Mouse (Mus musculus) heart, postnatal 0 days (tissue): ENCODE data around the gene Mrpl4. TPM values are rescaled to one million over a fixed set of nuclear protein-coding genes. Genes with fewer than 3 reads are reported as not detected.

Experiments
- ATAC-seq: fragments of 200-750 bp; cut with Nextera tagmentation; 2 replicates; pipeline ENCODE4 v1.8.0; 2017; ENCODE audit warnings: low read depth, moderate number of reproducible peaks, moderate library complexity; ENCODE audit not compliant: insufficient read depth
- DNase-seq: peaks from one replicate; pipeline ENCODE4 v3.0.0-alpha.2; 2016; ENCODE audit warnings: low spot score
- H3K27ac ChIP-seq: fragments of 300-500 bp; sonication (generic); 2 replicates; pipeline ENCODE4 v1.5.1; 2014; ENCODE audit warnings: low read depth, mild to moderate bottlenecking
- H3K27me3 ChIP-seq: fragments of 300-500 bp; sonication (generic); 2 replicates; pipeline ENCODE4 v1.6.1; 2014; ENCODE audit warnings: low read length, mixed read lengths; ENCODE audit not compliant: control insufficient read depth, insufficient read depth
- H3K36me3 ChIP-seq: fragments of 300-500 bp; sonication (generic); replicated peaks from 2 replicates; pipeline ENCODE4 v1.6.1; 2014; ENCODE audit warnings: low read length, mixed read lengths; ENCODE audit not compliant: control insufficient read depth, insufficient read depth
- H3K4me1 ChIP-seq: fragments of 300-500 bp; sonication (generic); 2 replicates; pipeline ENCODE4 v1.6.1; 2014; ENCODE audit warnings: antibody characterized with exemption; ENCODE audit not compliant: control insufficient read depth, insufficient read depth
- H3K4me2 ChIP-seq: fragments of 300-500 bp; sonication (generic); 2 replicates; pipeline ENCODE4 v1.6.1; 2014; ENCODE audit warnings: low read depth, mild to moderate bottlenecking, low read length, moderate library complexity
- H3K4me3 ChIP-seq: fragments of 300-500 bp; sonication (generic); 2 replicates; pipeline ENCODE4 v1.5.1; 2014; ENCODE audit warnings: low read depth, low read length
- H3K9ac ChIP-seq: fragments of 300-500 bp; sonication (generic); replicated peaks from 2 replicates; pipeline ENCODE4 v1.6.1; 2014; ENCODE audit warnings: low read depth, low read length, mixed read lengths
- H3K9me3 ChIP-seq: fragments of 300-500 bp; sonication (generic); replicated peaks from 2 replicates; pipeline ENCODE4 v1.6.1; 2016; ENCODE audit warnings: low read length; ENCODE audit not compliant: control insufficient read depth
- CTCF ChIP-seq: IDR thresholded peaks from 2 replicates; pipeline ENCODE4 v1.5.1; 2016; ENCODE audit warnings: antibody characterized with exemption, control low read depth, low read depth
- EP300 ChIP-seq: IDR thresholded peaks from 2 replicates; pipeline ENCODE4 v1.6.1; 2016; ENCODE audit warnings: antibody characterized with exemption, low read depth
- WGBS: fragments of 180-500 bp; shearing (Covaris S2); extraction: QIAGEN DNeasy Blood & Tissue Kit; methylation state at CpG from one replicate; pipeline ENCODE4 v1.1.7; 2014; 5-methylcytosine and 5-hydroxymethylcytosine counted together
- polyA plus RNA-seq: library from polyadenylated mRNA; unstranded; fragments of >200 nt; fragmentation: Nextera tagmentation; extraction: Ambion mirVana; gene quantifications from 2 replicates; pipeline ENCODE4 v1.2.1, GENCODE M21; 2015
- total RNA-seq: library from RNA; depleted of rRNA; stranded (reverse); fragments of >200 nt; gene quantifications from 2 replicates; pipeline ENCODE4 v1.2.3, GENCODE M21; 2014; ENCODE audit warnings: low replicate concordance; rRNA removed

Gene Mrpl4
- 239 and 285 TPM in 2 replicates for total RNA-seq
- polyA plus RNA-seq: 193 and 195 TPM in 2 replicates

DNA sequence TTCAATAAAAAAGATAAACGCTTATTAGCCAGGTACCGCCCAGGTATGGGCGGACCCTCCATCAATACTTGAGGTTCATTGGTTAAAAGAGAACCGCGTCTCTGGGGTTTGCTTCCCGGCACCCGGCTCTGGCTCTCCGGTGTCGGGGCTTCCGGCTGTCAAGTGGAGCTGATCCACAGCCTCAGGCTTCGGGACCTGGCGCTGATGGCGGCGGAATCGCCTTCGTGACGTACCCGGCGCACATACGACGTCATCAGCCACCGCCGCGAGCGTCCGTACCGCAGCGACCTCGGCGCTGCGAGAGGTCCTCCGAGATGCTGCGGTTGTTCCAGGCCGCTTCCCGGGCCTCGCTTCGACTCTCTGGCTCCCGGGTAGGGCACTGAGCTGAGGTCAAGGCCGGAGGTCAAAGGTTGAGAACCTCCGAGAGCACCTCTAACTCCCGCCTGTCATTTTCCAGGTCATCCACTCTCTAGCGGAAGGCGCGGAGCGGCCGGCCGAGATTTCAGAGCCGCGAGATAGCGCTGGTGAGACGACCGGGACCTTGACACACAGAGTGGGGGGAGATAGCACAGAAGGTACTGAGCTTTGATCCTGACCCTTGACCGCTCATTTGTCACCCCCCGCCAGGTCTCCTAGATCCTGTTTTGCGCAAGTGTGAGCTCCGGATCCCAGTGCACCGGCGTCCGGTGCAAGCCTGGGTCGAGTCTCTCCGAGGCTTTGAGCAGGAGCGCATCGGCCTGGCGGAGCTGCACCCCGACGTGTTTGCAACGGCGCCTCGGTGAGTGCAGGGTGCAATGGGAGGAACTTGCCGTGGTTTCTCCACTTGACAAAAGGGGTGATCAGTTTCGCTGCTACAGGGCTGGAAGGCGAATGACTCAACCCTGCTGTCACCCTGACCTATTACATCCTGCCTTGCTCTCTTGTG lies at the start of gene Mrpl4:
TSS of gene Mrpl4 (plus strand) at position 112 of the 925 bp plus-strand sequence.
- H3K4me1 ChIP-seq: no peaks in the 10 kb centered on the region
- H3K4me2 ChIP-seq: peak within 1 kb of the TSS; percentile 88
- H3K4me3 ChIP-seq: peak within 1 kb of the TSS; percentile 82
- H3K36me3 ChIP-seq: peaks cover 37% of the 10 kb centered on the region
- H3K9me3 ChIP-seq: no peaks in the 10 kb centered on the region
- peak within 1 kb of the TSS; percentile 87 for H3K9ac ChIP-seq
- WGBS: under 1% methylated on average over 72 of the region's 72 CpGs
- DNase-seq (peak; percentile 69), ATAC-seq (peak; percentile 87)
- peak within 1 kb of the TSS; percentile 76 for H3K27ac ChIP-seq
- TF ChIP-seq EP300 (no peak), CTCF (no peak)
- H3K27me3 ChIP-seq: no peaks in the 10 kb centered on the region

GRCm38 (mm10) chr9:20956989-20957388 lies 45.5 kb upstream of the Mrpl4 start:
- no peak for ATAC-seq

GRCm38 (mm10) chr9:20959430-20959938 lies 43.1 kb upstream of the Mrpl4 start, which contains the start of gene Dnmt1:
Gene Dnmt1, minus strand, starts transcription at chr9:20959888.
- H3K27me3 ChIP-seq: no peaks in the 10 kb centered on the region
- no peak within 1 kb of the TSS for H3K4me2 ChIP-seq
- H3K36me3 ChIP-seq: no peaks in the 10 kb centered on the region
- DNase-seq: no peak
- no peaks in the 10 kb centered on the region for H3K9me3 ChIP-seq
- 77% methylated on average over 2 of the region's 2 CpGs for WGBS
- no peak within 1 kb of the TSS for H3K27ac ChIP-seq
- no peak for ATAC-seq
- no peak within 1 kb of the TSS for H3K9ac ChIP-seq
- TF ChIP-seq CTCF (no peak), EP300 (no peak)
- no peaks in the 10 kb centered on the region for H3K4me1 ChIP-seq
- H3K4me3 ChIP-seq: no peak within 1 kb of the TSS

More at GRCm38 (mm10) chr9:20956989-20957388, 45.5 kb upstream of the Mrpl4 start:
- Histone ChIP-seq H3K4me1 (no peaks in the 10 kb centered on the region), H3K4me2 (no peak overlapping the region), H3K9ac (no peak overlapping the region), H3K36me3 (no peaks in the 10 kb centered on the region), H3K4me3 (no peak overlapping the region), H3K27ac (no peak overlapping the region), H3K9me3 (no peaks in the 10 kb centered on the region), H3K27me3 (no peaks in the 10 kb centered on the region)
- TF ChIP-seq CTCF (no peak), EP300 (no peak)
- no peak for DNase-seq
- WGBS: 60% methylated on average over 3 of the region's 3 CpGs

DNA sequence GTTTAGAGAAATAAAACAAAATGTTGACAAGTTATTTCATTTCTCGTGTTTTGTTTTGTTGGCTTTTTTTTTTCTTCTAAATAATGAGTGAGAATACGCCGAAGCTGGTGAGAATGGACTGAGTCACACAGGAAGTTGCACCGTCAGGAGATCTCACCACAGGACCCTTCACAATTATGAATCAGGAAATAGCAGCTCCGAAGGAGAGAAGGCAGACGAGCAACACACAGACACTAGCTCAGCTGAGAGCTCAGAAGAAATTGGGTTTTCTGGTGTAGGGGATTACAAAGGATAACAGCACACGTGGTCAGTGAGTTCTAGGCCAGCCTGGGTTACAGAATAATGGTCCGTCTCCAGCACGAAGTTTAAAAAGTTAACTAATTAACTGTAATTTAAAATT lies 41.0 kb upstream of the Mrpl4 start:
- Histone ChIP-seq H3K4me3 (no peak overlapping the region), H3K9ac (no peak overlapping the region)

DNA sequence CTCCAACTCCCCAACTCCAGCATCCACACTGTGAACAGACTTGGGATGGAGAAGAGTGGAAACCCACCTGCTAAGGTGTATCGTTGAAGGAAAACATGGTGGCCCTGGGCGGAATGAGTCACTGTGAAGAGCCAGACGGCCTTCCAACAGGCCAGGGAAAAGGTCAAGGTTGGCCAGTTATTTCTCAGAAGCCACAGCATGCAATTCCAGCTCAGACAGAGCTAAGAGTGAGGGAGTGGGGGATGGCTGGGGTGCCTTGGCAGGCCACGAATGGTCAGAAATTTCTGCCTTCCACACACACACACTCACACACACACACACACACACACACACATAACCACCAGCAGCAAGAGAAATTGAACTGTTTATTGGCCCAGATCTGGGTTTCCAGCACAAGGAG lies 36.9 kb upstream of the Mrpl4 start:
- no peak for DNase-seq
- no peak overlapping the region for H3K27ac ChIP-seq
- H3K9me3 ChIP-seq: no peaks in the 10 kb centered on the region
- H3K27me3 ChIP-seq: no peaks in the 10 kb centered on the region
- H3K4me2 ChIP-seq: no peak overlapping the region
- no peak overlapping the region for H3K9ac ChIP-seq
- WGBS: 79% methylated on average over 4 of the region's 4 CpGs
- H3K4me1 ChIP-seq: no peaks in the 10 kb centered on the region
- ATAC-seq: no peak
- TF ChIP-seq CTCF (no peak), EP300 (no peak)
- peaks cover 34% of the 10 kb centered on the region for H3K36me3 ChIP-seq
- H3K4me3 ChIP-seq: no peak overlapping the region

More for the DNA sequence above, 41.0 kb upstream of the Mrpl4 start:
- no peak overlapping the region for H3K27ac ChIP-seq
- ATAC-seq (no peak), DNase-seq (no peak)
- no peaks in the 10 kb centered on the region for H3K9me3 ChIP-seq
- 0 out of 2 replicates have a peak, but pooled peaks cover 8% of the 10 kb centered on the region for H3K36me3 ChIP-seq
- H3K4me2 ChIP-seq: no peak overlapping the region
- TF ChIP-seq EP300: no peak
- TF ChIP-seq CTCF: no peak
- 57% methylated on average over 9 of the region's 9 CpGs for WGBS
- no peaks in the 10 kb centered on the region for H3K4me1 ChIP-seq
- no peaks in the 10 kb centered on the region for H3K27me3 ChIP-seq
